Mouse (Mus musculus) spleen, postnatal 36 days (tissue): ENCODE results near the gene Ppp1ca.

Experiments
- DNase-seq, 2 experiments: peaks; one replicate each; pipeline ENCODE4 v3.0.0; 2022; ENCODE audit warnings: low spot score in 2 of 2, mixed read lengths in 1 of 2

Ppp1ca gene

GRCm38 (mm10) chr19:4191528-4192250, at the start of gene Ppp1ca:
Ppp1ca (plus strand) TSS chr19:4192065.
- DNase-seq = peak; percentile 96 to 97

GRCm38 (mm10) chr19:4142416-4143173, 49.3 kb upstream of the Ppp1ca start:
- no peak for DNase-seq

GRCm38 (mm10) chr19:4143759-4144268, 48.1 kb upstream of the Ppp1ca start, which contains the start of gene Cabp4:
Cabp4 (minus strand) TSS chr19:4144033.
- peak in 1 of 2 experiments; percentile 45 for DNase-seq

GRCm38 (mm10) chr19:4144550-4145498, 47.0 kb upstream of the Ppp1ca start:
- DNase-seq = peak; percentile 77

- DNase-seq = no peak
Measured at GRCm38 (mm10) chr19:4145936-4146335, 45.9 kb upstream of the Ppp1ca start.

GRCm38 (mm10) chr19:4146366-4147021, 45.4 kb upstream of the Ppp1ca start:
- DNase-seq = no peak

GRCm38 (mm10) chr19:4147022-4147405, 44.9 kb upstream of the Ppp1ca start:
- no peak for DNase-seq

GRCm38 (mm10) chr19:4147782-4148490, 43.9 kb upstream of the Ppp1ca start:
- no peak for DNase-seq

- DNase-seq = peak; percentile 95
Measured at GRCm38 (mm10) chr19:4148491-4148806, 43.4 kb upstream of the Ppp1ca start, which contains the start of gene Coro1b. Coro1b (plus strand) TSS chr19:4148619.

GRCm38 (mm10) chr19:4148819-4149218, 43.0 kb upstream of the Ppp1ca start:
- no peak for DNase-seq

- no peak for DNase-seq
Measured at GRCm38 (mm10) chr19:4149283-4149682, 42.6 kb upstream of the Ppp1ca start.

GRCm38 (mm10) chr19:4149764-4150461, 42.0 kb upstream of the Ppp1ca start:
- no peak for DNase-seq

GRCm38 (mm10) chr19:4150567-4151487, 41.0 kb upstream of the Ppp1ca start:
- DNase-seq = no peak

GRCm38 (mm10) chr19:4151488-4151860, 40.4 kb upstream of the Ppp1ca start:
- DNase-seq = no peak

GRCm38 (mm10) chr19:4151898-4152297, 40.0 kb upstream of the Ppp1ca start:
- DNase-seq = no peak

- no peak for DNase-seq
Measured at GRCm38 (mm10) chr19:4152445-4153231, 39.2 kb upstream of the Ppp1ca start.

GRCm38 (mm10) chr19:4153232-4153654, 38.6 kb upstream of the Ppp1ca start, which contains the start of gene Ptprcap:
Ptprcap (plus strand) TSS chr19:4153604.
- no peak for DNase-seq
